Comparison of ENCODE assay signal across 34 mouse cellular contexts in the genomic region with DNA sequence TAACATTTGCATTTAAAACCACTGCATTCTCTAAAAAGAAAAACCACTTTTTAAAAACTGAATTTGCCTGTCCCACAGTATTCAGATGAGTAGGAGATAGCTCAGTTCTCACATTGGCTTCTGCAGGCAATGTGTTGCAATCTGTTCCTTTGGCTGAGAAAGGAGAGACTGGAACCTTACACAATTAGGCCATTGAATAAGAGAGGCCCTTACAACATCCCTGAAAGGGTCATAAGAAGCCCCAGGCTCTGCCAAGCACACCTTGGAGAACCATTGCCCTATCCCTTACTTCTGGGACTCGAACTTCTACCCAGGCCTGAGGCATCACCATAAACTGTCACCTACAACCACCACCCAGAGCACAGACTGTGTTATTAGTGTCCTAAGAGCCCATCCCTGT. TPM values are rescaled to one million over a fixed set of nuclear protein-coding genes. Genes with fewer than 3 reads are reported as not detected.
DNase-seq lines count a peak whose midpoint lies in the region; ATAC-seq and TF ChIP-seq lines count a peak whose summit lies in the region.
"Had no signal": no experiment of that assay in that cellular context is flagged by ENCODE, and none has a peak within 500 bp of the region (broad histone marks: within the 10 kb centered on the region; RNA-seq: fewer than 3 reads in every experiment).

No protein-coding gene starts in this region.

- intact Hi-C loops in heart, postnatal 36 days (cut with DNase I): no loop called here
- intact Hi-C loops in gastrocnemius, adult 2 months (cut with DNase I): no loop called here

- H3K4me3 ChIP-seq in gastrocnemius, adult 2 months: no peak overlapping the region
- H3K4me3 ChIP-seq: embryonic facial prominence, embryonic 12.5 days; embryonic facial prominence, embryonic 15.5 days; hindbrain, embryonic 10.5 days; hindbrain, embryonic 13.5 days; intestine, embryonic 15.5 days had no signal

- peak; percentile 42; the same call in 1 of the 2 replicates for ATAC-seq in megakaryocyte progenitor cell, adult 5-6 weeks (replicated peaks; ENCODE audit: poor library complexity)
- ATAC-seq: forebrain, embryonic 14.5 days; forebrain, postnatal 0 days; hindbrain, embryonic 16.5 days; intestine, embryonic 15.5 days; Patski had no signal

- no peak overlapping the region for H3K27ac ChIP-seq in gastrocnemius, adult 2 months
- H3K27ac ChIP-seq: embryonic facial prominence, embryonic 12.5 days; embryonic facial prominence, embryonic 15.5 days; hindbrain, embryonic 10.5 days; hindbrain, embryonic 13.5 days; intestine, embryonic 15.5 days had no signal

- DNase-seq in adrenal gland, adult 2 months: peak; percentile 10
- DNase-seq in adrenal gland, postnatal 36 days: no peak
- DNase-seq in heart, adult 11 months: peak; percentile 28
- DNase-seq in heart, postnatal 36 days: no peak
- peak; percentile 92 for DNase-seq in gonadal fat pad, adult 2 months (ENCODE audit: low read depth)
- no peak for DNase-seq in ovary, adult 18-20 months (ENCODE audit: low spot score)
- DNase-seq in gastrocnemius, adult 2 months: no peak
- DNase-seq: adrenal gland, adult 8-10 months; B cell, adult 2 months; cerebellum, adult 11 months; cerebellum, adult 2 months; cerebellum, adult 9-11 months; cerebellum, postnatal 25 days; forebrain, postnatal 0 days; gastrocnemius, postnatal 25 days; heart, adult 18-20 months; kidney, adult 11 months had no signal

- TF ChIP-seq CTCF in gastrocnemius, adult 2 months (IDR thresholded peaks at IDR 0.05): no peak

RNA-seq across cellular contexts. Expression of gene Pkd2l1, which starts 11.7 kb away (rescaled TPM):
- not detected for total RNA-seq in adrenal gland, adult 2 months (2021)
- 0.02 TPM in 1 of 2 replicates, not detected in the other for polyA plus RNA-seq in adrenal gland, adult 2 months (2012; rRNA removed)
- total RNA-seq in adrenal gland, postnatal 36 days (2021): not detected
- not detected for total RNA-seq in heart, postnatal 36 days (2021)
- 0.84 and 1.1 TPM in 2 replicates for polyA plus RNA-seq in gonadal fat pad, adult 2 months (2012; rRNA removed)
- total RNA-seq in megakaryocyte progenitor cell, adult 5-6 weeks (2015): not detected in 2 replicates
- total RNA-seq in megakaryocyte progenitor cell, adult 5-6 weeks (2017): not detected in 2 replicates
- not detected for total RNA-seq in gastrocnemius, adult 2 months (2021)
- total RNA-seq: adrenal gland, adult 8-10 months; common myeloid progenitor, adult 5-6 weeks; G1E; gastrocnemius, adult 8-10 months; gastrocnemius, postnatal 25 days; heart, adult 18-20 months; heart, postnatal 25 days had no signal
- polyA plus RNA-seq: embryonic facial prominence, embryonic 12.5 days; embryonic facial prominence, embryonic 15.5 days; G1E; heart, embryonic 11.5 days; heart, embryonic 14.5 days; heart, postnatal 0 days; intestine, embryonic 15.5 days had no signal

RNA-seq across cellular contexts. Expression of gene Scd3, which starts 22.6 kb away (rescaled TPM):
- under 1 TPM in 1 of 2 experiments, not detected in 1; 0.09 TPM for total RNA-seq in adrenal gland, adult 2 months (2021)
- 0.10 TPM in 1 of 2 replicates, not detected in the other for polyA plus RNA-seq in adrenal gland, adult 2 months (2012; rRNA removed)
- total RNA-seq in adrenal gland, postnatal 36 days (2021): under 1 TPM; 0.16 to 0.83 TPM
- not detected for total RNA-seq in heart, postnatal 36 days (2021)
- 6.0 and 11.4 TPM in 2 replicates for polyA plus RNA-seq in gonadal fat pad, adult 2 months (2012; rRNA removed)
- not detected in 2 replicates for total RNA-seq in megakaryocyte progenitor cell, adult 5-6 weeks (2015)
- total RNA-seq in megakaryocyte progenitor cell, adult 5-6 weeks (2017): not detected in 2 replicates
- total RNA-seq in gastrocnemius, adult 2 months (2021): not detected
- total RNA-seq: CH12.LX; common myeloid progenitor, adult 5-6 weeks; gastrocnemius, adult 8-10 months; gastrocnemius, postnatal 25 days; heart, adult 18-20 months; heart, postnatal 25 days had no signal
- polyA plus RNA-seq: G1E had no signal

RNA-seq across cellular contexts. Expression of gene Bloc1s2, which starts 34.3 kb away (rescaled TPM):
- 10 to 100 TPM; 21.1 to 23.9 TPM for total RNA-seq in adrenal gland, adult 2 months (2021)
- polyA plus RNA-seq in adrenal gland, adult 2 months (2012; rRNA removed): 6.5 and 12.9 TPM in 2 replicates
- total RNA-seq in adrenal gland, postnatal 36 days (2021): 10 to 100 TPM; 26.0 to 26.9 TPM
- total RNA-seq in heart, postnatal 36 days (2021): 10 to 100 TPM; 16.4 to 18.2 TPM
- polyA plus RNA-seq in gonadal fat pad, adult 2 months (2012; rRNA removed): 21.3 and 22.1 TPM in 2 replicates
- 131 and 140 TPM in 2 replicates for total RNA-seq in megakaryocyte progenitor cell, adult 5-6 weeks (2015)
- 79.0 and 96.2 TPM in 2 replicates for total RNA-seq in megakaryocyte progenitor cell, adult 5-6 weeks (2017)
- 10 to 100 TPM; 12.9 to 14.3 TPM for total RNA-seq in gastrocnemius, adult 2 months (2021)

RNA-seq across cellular contexts. Expression of gene Cwf19l1, which starts 44.8 kb away (rescaled TPM):
- total RNA-seq in adrenal gland, adult 2 months (2021): 10 to 100 TPM; 16.5 to 25.4 TPM
- polyA plus RNA-seq in adrenal gland, adult 2 months (2012; rRNA removed): 3.3 and 6.2 TPM in 2 replicates
- total RNA-seq in adrenal gland, postnatal 36 days (2021): 10 to 100 TPM; 19.3 to 31.7 TPM
- 1 to 10 TPM; 8.3 to 8.9 TPM for total RNA-seq in heart, postnatal 36 days (2021)
- 8.0 and 8.5 TPM in 2 replicates for polyA plus RNA-seq in gonadal fat pad, adult 2 months (2012; rRNA removed)
- total RNA-seq in megakaryocyte progenitor cell, adult 5-6 weeks (2015): 40.2 and 48.9 TPM in 2 replicates
- total RNA-seq in megakaryocyte progenitor cell, adult 5-6 weeks (2017): 33.9 and 38.4 TPM in 2 replicates
- 1 to 10 TPM; 5.8 to 8.1 TPM for total RNA-seq in gastrocnemius, adult 2 months (2021)

Comparison
In these comparisons a context has a peak if more than half of its experiments do, and no peak if none do; other contexts are left out.
1. DNase-seq: peak in adrenal gland, adult 2 months (single experiment), heart, adult 11 months (single experiment) and gonadal fat pad, adult 2 months (single experiment); none in adrenal gland, postnatal 36 days (0 of 2), heart, postnatal 36 days (0 of 2), ovary, adult 18-20 months (single experiment) and gastrocnemius, adult 2 months (single experiment).